Mouse (Mus musculus) brown adipose tissue, adult 24 weeks (tissue): ENCODE data around the gene Nfyc. TPM values are rescaled to one million over a fixed set of nuclear protein-coding genes. Genes with fewer than 3 reads are reported as not detected.

Source experiments
- H3K27ac ChIP-seq: fragments of 200-500 bp; replicated peaks from 2 replicates; pipeline ENCODE4 v1.5.1; 2012; ENCODE audit warnings: low read depth, mild to moderate bottlenecking, low read length
- H3K4me1 ChIP-seq: fragments of 200-500 bp; 2 replicates; pipeline ENCODE4 v1.6.1; 2012; ENCODE audit warnings: low read length, mixed read lengths; ENCODE audit not compliant: control insufficient read depth, insufficient read depth, insufficient read length
- H3K4me3 ChIP-seq: fragments of 200-500 bp; 2 replicates; pipeline ENCODE4 v1.5.1; 2012; ENCODE audit warnings: low read depth, mild to moderate bottlenecking, low read length, moderate library complexity; ENCODE audit not compliant: insufficient read depth
- polyA plus RNA-seq: library from polyadenylated mRNA; stranded (reverse); fragments of >200 nt; gene quantifications from 2 replicates; pipeline ENCODE4 v1.2.4, GENCODE M21; 2012; ENCODE audit not compliant: missing spikeins, insufficient read depth, insufficient read length

The Nfyc gene
- polyA plus RNA-seq, 1 experiment, result 37.2 TPM

DNA sequence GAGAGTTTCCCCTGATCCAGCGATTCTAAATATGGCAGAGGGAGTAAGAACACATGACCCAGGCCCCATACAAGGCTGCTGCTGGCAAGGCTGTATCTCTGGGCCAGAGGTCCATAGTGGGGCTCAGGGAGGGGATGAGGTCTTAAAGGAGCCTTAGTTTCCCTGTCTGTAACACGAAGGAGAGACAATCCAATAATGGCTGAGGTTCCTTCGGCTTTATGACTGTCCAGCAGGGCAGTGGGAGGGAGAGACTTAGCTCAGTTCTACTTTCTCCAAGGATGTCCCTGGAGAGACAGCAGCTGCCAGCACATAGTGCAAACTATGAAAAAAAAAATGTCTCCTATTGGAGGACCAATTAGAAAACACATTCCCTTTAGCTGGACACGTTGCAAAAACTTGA, 105.2 kb downstream of the Nfyc start:
- peaks cover 16% of the 10 kb centered on the region for H3K4me1 ChIP-seq
- H3K4me3 ChIP-seq, result no peak overlapping the region
- peak overlapping the region; percentile 9; the same call in 1 of the 2 replicates for H3K27ac ChIP-seq

DNA sequence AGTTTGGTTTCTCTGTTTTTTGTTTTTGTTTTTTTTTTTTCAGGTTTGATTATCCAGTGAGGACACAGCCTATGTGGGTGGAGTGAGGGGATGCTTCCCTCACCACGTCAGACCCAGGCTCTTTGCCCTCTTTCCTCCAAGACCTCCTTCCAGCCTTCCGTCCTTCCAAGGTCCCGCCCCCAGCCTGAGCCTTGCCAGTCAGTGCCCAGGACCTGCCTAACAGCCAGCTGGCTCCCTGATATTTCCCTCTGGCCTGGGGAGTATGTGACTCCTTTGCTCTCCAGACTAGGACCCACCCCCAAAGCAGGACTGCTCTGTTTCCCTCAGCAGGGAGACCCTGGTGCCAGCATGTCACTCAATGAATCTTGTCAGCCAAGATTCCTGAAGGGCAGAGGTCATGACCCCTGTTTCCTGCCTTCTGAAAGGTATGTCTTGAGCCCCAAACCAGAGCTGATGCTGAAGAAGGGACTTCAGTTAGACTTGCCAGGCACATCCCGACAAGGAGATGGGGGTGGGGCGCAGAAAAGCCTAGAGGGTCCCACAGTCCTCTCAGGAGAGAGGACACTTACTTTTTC, 105.8 kb downstream of the Nfyc start:
- Histone ChIP-seq H3K27ac (peak overlapping the region; percentile 59), H3K4me3 (no peak overlapping the region), H3K4me1 (peaks cover 14% of the 10 kb centered on the region)

DNA sequence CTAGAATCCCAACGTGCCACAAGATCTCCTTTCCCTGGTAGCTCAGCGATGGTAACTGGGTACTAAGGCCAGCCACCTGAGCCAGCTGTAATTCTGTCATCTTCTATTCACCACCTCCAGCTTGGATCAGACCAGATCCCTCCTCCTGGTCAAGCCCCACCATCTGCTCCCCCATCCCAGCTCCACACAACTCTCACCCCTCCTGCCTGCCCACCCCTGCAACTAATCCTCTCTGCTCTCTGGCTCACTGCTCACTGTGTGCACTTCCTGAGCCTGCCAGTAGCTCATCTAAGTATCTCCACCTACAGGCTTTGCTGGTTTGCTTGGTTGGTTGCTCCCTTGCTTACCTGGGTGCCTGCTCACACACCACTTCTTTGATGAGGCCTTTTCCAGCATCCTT, 109.8 kb downstream of the Nfyc start:
- H3K27ac ChIP-seq, result no peak overlapping the region
- peaks cover 11% of the 10 kb centered on the region for H3K4me1 ChIP-seq
- H3K4me3 ChIP-seq, result no peak overlapping the region

DNA sequence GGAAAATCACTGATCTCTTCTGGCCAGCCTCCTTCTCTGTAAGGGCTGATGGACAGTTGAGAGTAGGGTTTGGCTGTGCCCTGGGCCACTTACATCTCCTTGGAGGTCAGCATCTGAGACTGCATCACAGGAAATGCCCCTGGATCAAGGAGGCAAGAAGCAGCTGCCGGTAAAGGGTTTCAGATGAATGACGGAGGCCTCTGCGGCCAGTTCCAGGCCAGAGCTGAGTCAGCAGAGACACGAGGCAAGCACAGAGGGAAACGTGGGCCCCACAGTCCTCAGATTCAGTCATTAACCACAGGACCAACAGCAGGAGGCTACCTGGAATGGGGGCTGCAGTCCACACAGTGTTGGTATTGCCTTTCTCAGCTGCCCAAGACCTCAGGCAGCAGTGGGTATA, 112.2 kb downstream of the Nfyc start:
- H3K4me3 ChIP-seq, result no peak overlapping the region
- no peak overlapping the region for H3K27ac ChIP-seq
- no peaks in the 10 kb centered on the region for H3K4me1 ChIP-seq

DNA sequence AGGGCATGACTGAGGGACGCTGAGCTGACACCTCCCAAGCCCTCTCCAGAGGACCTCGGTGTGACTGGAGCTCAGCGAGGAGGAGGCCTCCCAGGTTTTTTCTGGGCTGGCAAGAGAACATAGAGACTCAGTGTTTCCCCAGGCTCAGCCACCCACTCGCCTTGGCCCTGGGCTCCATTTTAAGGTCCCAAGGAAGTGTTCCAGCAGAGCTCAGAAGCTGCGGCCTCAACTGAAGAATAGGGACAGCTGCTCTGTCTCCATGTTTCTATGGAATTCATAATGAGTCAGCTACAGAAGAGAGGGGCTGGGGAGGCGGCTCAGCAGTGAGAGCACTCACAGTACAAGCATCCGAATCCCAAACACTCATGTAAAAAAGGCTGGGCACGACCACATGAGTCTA, 113.8 kb downstream of the Nfyc start:
- H3K27ac ChIP-seq, result no peak overlapping the region
- no peaks in the 10 kb centered on the region for H3K4me1 ChIP-seq
- H3K4me3 ChIP-seq, result no peak overlapping the region

DNA sequence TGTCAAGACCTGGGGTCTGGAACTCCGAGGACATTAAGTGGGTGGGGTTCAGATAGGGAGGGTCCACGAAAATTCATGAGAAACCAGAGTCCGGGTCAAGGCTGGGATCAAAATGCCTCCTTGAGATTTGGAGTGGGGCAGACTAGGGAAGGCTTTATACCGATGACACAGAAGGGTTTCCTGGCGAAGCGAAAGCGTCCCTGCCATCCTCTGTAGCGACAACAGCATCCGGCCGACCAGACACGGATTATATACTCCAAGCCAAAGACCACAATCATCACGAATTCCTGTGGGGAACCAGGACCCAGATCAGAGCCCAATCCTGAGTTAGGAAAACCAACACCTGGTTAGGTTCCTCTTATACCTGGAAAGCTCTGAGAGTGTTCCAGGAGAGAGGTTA, 114.6 kb downstream of the Nfyc start:
- H3K27ac ChIP-seq, result no peak overlapping the region
- no peak overlapping the region for H3K4me3 ChIP-seq
- H3K4me1 ChIP-seq, result no peaks in the 10 kb centered on the region

DNA sequence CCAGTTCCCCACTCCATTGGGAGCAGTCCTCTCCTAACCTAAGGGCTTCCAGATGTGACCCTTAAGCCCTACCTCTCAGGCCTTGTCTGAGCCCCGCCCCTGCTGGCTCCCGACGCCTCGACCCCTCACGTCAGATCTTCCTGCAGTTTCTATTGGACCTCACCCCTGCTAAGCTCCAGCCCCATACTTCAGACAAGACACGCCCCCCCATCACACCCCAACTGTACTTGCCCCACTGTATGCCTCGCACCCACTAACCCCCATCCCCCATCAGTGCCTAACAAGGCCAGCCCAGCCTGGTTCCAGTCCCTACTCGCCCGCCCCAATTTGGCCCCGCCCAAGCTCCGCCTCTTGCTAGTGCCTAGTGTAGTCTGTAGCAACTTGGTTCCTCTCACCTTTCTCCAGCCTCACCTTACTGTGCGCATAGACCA, 115.2 kb downstream of the Nfyc start:
- H3K4me3 ChIP-seq, result no peak overlapping the region
- H3K27ac ChIP-seq, result no peak overlapping the region
- H3K4me1 ChIP-seq, result no peaks in the 10 kb centered on the region

DNA sequence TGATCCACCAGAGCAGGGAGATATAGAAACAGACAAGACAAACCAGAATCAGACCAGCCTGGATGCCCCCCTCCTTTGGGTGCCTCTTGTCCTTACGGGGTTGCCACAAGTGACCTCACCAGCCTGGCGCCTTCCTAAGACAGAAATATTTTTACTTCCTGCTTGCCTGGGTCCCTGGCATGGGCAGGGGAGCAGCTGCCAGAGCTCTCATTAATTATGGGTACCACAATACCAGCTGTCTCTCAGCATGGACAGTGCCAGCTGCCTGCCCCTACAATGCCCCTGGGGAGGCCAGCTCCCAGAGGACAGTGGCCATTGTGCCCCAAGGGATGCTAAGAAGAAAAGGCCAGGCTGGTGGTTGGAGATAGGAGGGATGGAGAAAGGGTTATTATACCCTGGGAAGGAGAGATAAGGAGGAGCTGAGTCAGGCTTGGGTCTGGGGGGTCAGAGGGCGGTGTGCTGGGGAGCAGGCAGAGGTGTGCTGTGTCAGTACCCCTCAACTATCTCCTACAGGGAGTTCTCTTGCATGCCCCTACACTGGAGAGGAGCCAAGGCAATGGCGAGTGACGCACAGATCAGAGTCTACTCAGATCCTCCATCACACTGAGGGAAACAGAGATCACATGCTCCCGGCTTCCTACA, 117.4 kb downstream of the Nfyc start:
- Histone ChIP-seq H3K27ac (no peak overlapping the region), H3K4me3 (no peak overlapping the region), H3K4me1 (no peaks in the 10 kb centered on the region)

DNA sequence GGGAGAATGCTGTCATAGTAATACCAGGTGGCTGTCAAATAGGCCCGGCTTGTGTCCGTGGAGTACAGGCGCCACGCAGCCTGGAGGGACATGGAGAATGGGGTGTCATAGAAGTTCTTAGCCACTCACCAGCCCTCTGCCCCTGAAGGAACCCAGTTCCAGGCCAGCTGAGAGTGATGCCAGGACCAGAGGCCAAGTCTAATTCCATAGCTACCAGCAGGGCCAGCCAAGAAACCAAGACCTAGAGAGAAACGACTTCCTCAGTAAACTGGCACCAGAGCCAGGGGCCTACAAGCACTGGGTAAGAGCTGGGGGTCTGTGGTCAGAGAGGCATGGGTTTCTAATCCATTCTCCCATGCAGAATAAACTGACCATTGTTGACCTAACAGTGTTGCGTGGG, 118.4 kb downstream of the Nfyc start:
- Histone ChIP-seq H3K4me1 (no peaks in the 10 kb centered on the region), H3K27ac (no peak overlapping the region), H3K4me3 (no peak overlapping the region)

DNA sequence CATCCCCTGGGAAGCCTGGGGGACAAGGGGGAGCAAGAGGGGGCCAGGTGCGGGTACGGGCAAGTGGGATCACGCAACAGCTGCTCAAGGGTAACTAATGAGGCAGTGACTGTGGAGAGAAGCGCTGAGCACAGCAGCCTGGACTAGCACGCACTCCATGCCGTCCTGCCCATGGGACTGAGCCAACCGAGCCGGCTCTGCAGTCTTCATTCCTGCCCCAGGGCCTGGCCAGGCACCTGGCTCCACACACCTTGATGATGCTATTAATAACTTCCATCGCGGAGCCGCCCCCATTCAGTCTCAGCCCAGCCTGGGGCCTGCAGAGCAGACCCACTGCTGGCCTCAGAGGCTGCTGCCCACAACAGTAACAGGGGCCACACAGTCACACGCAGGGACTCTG, 119.1 kb downstream of the Nfyc start:
- H3K4me1 ChIP-seq, result no peaks in the 10 kb centered on the region

More for the DNA sequence above, 119.1 kb downstream of the Nfyc start:
- H3K27ac ChIP-seq, result no peak overlapping the region
- no peak overlapping the region for H3K4me3 ChIP-seq

Other genes with a start within 250 kb of the Nfyc start
- gene Gm8439, start 242.8 kb downstream of the Nfyc start, polyA plus RNA-seq, result not detected in 2 replicates
- not detected in 2 replicates for gene Cited4, start 165.0 kb downstream of the Nfyc start, polyA plus RNA-seq
- 0.59 and 0.88 TPM in 2 replicates for gene Kcnq4, start 83.0 kb downstream of the Nfyc start, polyA plus RNA-seq
- not detected in 2 replicates for gene Rims3, start 23.2 kb upstream of the Nfyc start, polyA plus RNA-seq
- 1.9 and 4.1 TPM in 2 replicates for gene Exo5, start 93.4 kb upstream of the Nfyc start, polyA plus RNA-seq
- gene Zfp69, start 120.1 kb upstream of the Nfyc start, polyA plus RNA-seq, result 0.79 TPM in 1 of 2 replicates, not detected in the other
- gene Smap2, start 185.7 kb upstream of the Nfyc start, polyA plus RNA-seq, result 9.5 and 12.0 TPM in 2 replicates
- gene Col9a2, start 207.8 kb upstream of the Nfyc start, polyA plus RNA-seq, result not detected in 2 replicates